Mouse (Mus musculus) 416B (cell line): ENCODE data around the gene Ptgfrn.

Source experiments
- DNase-seq: peaks from one replicate; pipeline ENCODE4 v3.0.0; 2011; ENCODE audit warnings: low read depth

The Ptgfrn gene

GRCm38 (mm10) chr3:101116431-101117385 lies 6.6 kb upstream of the Ptgfrn start:
- no peak for DNase-seq

GRCm38 (mm10) chr3:101112518-101112894 lies 2.4 kb upstream of the Ptgfrn start:
- DNase-seq, result no peak

- no peak for DNase-seq
Observed at GRCm38 (mm10) chr3:101111848-101112517, 1.9 kb upstream of the Ptgfrn start.

GRCm38 (mm10) chr3:101111321-101111720 lies 1.2 kb upstream of the Ptgfrn start:
- no peak for DNase-seq

- no peak for DNase-seq
Observed at GRCm38 (mm10) chr3:101110838-101111103, 693 bp upstream of the Ptgfrn start.

- no peak for DNase-seq
Observed at GRCm38 (mm10) chr3:101109558-101110021, 488 bp downstream of the Ptgfrn start.

GRCm38 (mm10) chr3:101108848-101109247 lies 1.2 kb downstream of the Ptgfrn start:
- no peak for DNase-seq

GRCm38 (mm10) chr3:101108282-101108681 lies 1.8 kb downstream of the Ptgfrn start:
- DNase-seq, result no peak

- no peak for DNase-seq
Observed at GRCm38 (mm10) chr3:101106326-101106725, 3.8 kb downstream of the Ptgfrn start.

GRCm38 (mm10) chr3:101105486-101105885 lies 4.6 kb downstream of the Ptgfrn start:
- no peak for DNase-seq

- DNase-seq, result no peak
Observed at GRCm38 (mm10) chr3:101104883-101105282, 5.2 kb downstream of the Ptgfrn start.

- no peak for DNase-seq
Observed at GRCm38 (mm10) chr3:101103770-101104169, 6.3 kb downstream of the Ptgfrn start.

- DNase-seq, result no peak
Observed at GRCm38 (mm10) chr3:101102106-101102505, 8.0 kb downstream of the Ptgfrn start.

- DNase-seq, result no peak
Observed at GRCm38 (mm10) chr3:101101184-101101583, 8.9 kb downstream of the Ptgfrn start.

GRCm38 (mm10) chr3:101099701-101100357 lies 10.2 kb downstream of the Ptgfrn start:
- DNase-seq, result no peak

- DNase-seq, result no peak
Observed at GRCm38 (mm10) chr3:101098073-101098472, 12.0 kb downstream of the Ptgfrn start.

- no peak for DNase-seq
Observed at GRCm38 (mm10) chr3:101097146-101097800, 12.8 kb downstream of the Ptgfrn start.

GRCm38 (mm10) chr3:101095761-101096449 lies 14.2 kb downstream of the Ptgfrn start:
- no peak for DNase-seq

GRCm38 (mm10) chr3:101092202-101092601 lies 17.9 kb downstream of the Ptgfrn start:
- no peak for DNase-seq

- DNase-seq, result no peak
Observed at GRCm38 (mm10) chr3:101086584-101087445, 23.3 kb downstream of the Ptgfrn start.

- DNase-seq, result no peak
Observed at GRCm38 (mm10) chr3:101080925-101081324, 29.2 kb downstream of the Ptgfrn start.
